Mouse (Mus musculus): ENCODE results near the gene Casc3. TPM values are rescaled to one million over a fixed set of nuclear protein-coding genes. Genes with fewer than 3 reads are reported as not detected.

Gene Casc3
- polyA plus RNA-seq, 1 experiment from 2014 or later = 50.2 TPM

DNA sequence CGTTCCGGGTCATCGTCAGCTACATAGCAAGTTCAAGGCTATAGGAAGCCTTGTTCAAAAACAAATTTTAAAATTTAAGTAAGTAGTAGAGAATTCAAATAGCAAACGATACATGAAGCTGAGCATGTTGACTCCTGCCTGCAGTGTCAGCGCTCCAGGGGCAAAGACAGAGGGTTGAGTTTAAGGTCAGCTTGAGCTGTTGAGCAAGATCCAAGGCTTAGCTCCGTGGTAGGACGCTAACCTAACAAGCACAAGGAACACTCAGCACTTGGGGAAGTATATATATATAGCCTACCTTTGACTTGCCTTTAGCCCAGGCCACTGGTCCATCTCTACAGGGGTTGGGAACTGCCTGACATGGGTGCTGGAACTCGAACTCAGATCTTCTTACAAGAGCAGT is 65.2 kb downstream of the Casc3 start:
- no peak overlapping the region for H3K4me3 ChIP-seq
- H3K4me2 ChIP-seq = no peak overlapping the region
- no peak for ATAC-seq (ENCODE audit: low FRiP score)
- WGBS = 96% methylated on average over 8 of the region's 8 CpGs
- H3K9me3 ChIP-seq = no peaks in the 10 kb centered on the region
- peaks cover 50% of the 10 kb centered on the region for H3K36me3 ChIP-seq
- H3K4me1 ChIP-seq (replicated peaks) = peaks cover 32% of the 10 kb centered on the region
- H3K27ac ChIP-seq = no peak overlapping the region
- no peaks in the 10 kb centered on the region for H3K27me3 ChIP-seq
- no peak overlapping the region for H3K9ac ChIP-seq

DNA sequence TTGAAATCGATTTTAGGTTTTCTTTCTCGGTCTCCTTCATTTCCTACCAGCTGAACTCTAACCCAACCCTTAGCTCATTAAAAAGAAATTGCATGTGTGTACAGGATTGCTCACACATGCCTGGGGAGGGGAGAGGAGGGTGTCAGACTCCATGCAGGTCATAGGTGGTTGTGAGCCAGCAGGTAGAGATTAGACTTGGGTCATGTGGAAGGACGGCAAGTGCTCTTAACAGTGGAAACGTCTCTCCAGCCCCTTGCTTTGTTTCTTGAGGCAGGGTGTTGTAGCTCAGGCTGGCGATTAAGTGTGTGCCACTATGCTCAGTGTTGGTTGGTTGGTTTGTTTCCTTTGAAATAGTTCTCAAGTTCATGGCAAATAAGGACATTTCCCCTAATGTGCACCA is 66.1 kb downstream of the Casc3 start:
- Histone ChIP-seq H3K36me3 (peaks cover 56% of the 10 kb centered on the region), H3K4me2 (no peak overlapping the region), H3K27ac (no peak overlapping the region), H3K9me3 (no peaks in the 10 kb centered on the region), H3K4me3 (no peak overlapping the region), H3K4me1 (replicated peaks) (peaks cover 31% of the 10 kb centered on the region), H3K27me3 (no peaks in the 10 kb centered on the region), H3K9ac (no peak overlapping the region)
- no peak for ATAC-seq (ENCODE audit: low FRiP score)
- 84% methylated on average over 5 of the region's 5 CpGs for WGBS

DNA sequence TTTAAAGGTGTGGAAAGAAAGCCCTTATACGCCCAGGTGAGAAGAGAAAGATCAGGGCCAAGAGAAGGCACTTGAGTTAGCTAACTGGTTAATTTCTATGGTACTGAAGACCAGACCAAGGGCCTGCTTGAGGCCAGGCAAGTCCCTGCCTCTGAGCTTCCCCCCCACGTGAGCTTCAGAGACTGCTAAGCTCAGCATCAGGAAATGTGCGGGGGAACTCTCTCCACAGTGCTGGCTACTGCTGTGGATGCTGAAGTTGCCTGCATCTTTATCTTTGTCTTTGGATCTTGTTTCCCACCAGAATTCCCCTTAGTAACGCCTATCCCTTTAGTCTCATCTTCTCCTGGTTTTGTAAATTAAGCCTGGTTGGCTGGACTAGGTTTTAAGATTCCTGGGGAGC is 66.7 kb downstream of the Casc3 start:
- Histone ChIP-seq H3K4me1 (replicated peaks) (peaks cover 25% of the 10 kb centered on the region), H3K9ac (no peak overlapping the region), H3K27me3 (no peaks in the 10 kb centered on the region), H3K4me3 (no peak overlapping the region), H3K9me3 (no peaks in the 10 kb centered on the region), H3K4me2 (no peak overlapping the region), H3K36me3 (peaks cover 56% of the 10 kb centered on the region), H3K27ac (no peak overlapping the region)
- 70% methylated on average over 4 of the region's 4 CpGs for whole genome bisulfite sequencing
- no peak for ATAC-seq (ENCODE audit: low FRiP score)

DNA sequence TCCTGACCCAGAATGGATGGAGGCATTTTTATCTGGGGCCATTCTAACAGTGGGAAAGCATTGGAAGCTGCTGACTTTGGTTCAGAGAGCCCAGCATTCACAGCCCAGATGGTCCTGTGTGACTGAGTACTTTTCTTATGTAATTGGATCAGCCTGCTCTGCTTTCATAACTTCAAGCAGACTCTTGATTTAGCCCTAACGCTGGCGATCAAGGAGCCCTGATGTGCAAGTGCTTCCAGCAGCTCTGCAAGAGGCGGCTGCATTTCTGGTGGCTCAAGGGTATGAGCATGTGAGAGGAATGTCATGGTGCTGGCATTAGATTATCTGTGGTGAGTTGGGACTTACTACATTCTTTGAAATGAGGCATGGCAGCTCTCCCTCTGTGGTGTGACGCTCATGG is 67.3 kb downstream of the Casc3 start:
- no peak for ATAC-seq (ENCODE audit: low FRiP score)
- H3K27ac ChIP-seq = no peak overlapping the region
- WGBS = 57% methylated on average over 4 of the region's 4 CpGs

DNA sequence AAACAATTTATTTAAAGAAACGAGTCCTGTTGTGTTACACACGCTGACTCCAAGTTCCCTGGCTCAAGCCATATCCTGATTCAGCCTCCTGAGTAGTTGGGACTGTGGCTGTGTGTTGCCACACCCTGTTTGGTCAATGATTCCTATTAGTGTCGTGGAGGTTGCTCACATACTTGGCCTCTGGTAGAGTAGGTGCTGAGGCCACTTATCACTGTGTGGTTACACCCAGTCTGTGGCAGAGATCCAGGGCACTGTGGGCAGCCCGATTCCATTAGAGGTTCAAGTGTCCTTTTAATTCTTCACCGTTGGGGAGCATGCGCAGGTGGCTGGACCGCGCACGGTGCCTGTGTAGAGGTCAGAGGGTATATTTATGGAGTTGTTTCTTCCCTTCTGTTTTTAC is 69.2 kb downstream of the Casc3 start:
- WGBS = 94% methylated on average over 9 of the region's 9 CpGs
- ATAC-seq (ENCODE audit: low FRiP score) = no peak

More for the DNA sequence above, 67.3 kb downstream of the Casc3 start:
- Histone ChIP-seq H3K4me2 (no peak overlapping the region), H3K9me3 (no peaks in the 10 kb centered on the region), H3K36me3 (peaks cover 50% of the 10 kb centered on the region), H3K27me3 (no peaks in the 10 kb centered on the region), H3K4me1 (replicated peaks) (peaks cover 20% of the 10 kb centered on the region), H3K4me3 (no peak overlapping the region), H3K9ac (no peak overlapping the region)

DNA sequence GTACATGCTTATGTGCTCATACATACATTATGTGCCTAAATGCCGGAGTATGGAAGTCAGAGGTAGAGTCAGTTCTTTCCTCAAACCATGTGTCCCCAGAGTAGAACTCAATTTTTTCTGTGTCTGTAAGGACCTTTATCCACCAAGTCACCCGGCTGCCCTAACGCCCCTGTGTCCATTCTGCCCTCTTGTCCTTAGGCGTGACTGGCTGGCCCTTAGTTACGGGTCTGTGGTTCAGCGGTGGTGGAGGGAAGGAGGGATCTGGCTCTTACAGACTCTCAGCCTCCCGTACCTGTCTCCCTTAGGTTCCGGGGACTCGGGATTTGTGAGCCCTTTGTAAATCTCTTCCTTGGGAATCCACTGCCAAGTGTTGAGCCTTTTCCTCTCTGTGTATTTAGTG is 72.3 kb downstream of the Casc3 start:
- WGBS = 73% methylated on average over 9 of the region's 9 CpGs
- peaks cover 31% of the 10 kb centered on the region for H3K36me3 ChIP-seq
- no peaks in the 10 kb centered on the region for H3K9me3 ChIP-seq
- H3K4me3 ChIP-seq = no peak overlapping the region
- no peak overlapping the region for H3K9ac ChIP-seq
- no peaks in the 10 kb centered on the region for H3K27me3 ChIP-seq
- no peak for ATAC-seq (ENCODE audit: low FRiP score)
- H3K4me2 ChIP-seq = no peak overlapping the region
- H3K4me1 ChIP-seq (replicated peaks) = no peaks in the 10 kb centered on the region; the same call in 1 of the 2 replicates
- H3K27ac ChIP-seq = no peak overlapping the region

More for the DNA sequence above, 69.2 kb downstream of the Casc3 start:
- Histone ChIP-seq H3K27me3 (no peaks in the 10 kb centered on the region), H3K4me3 (no peak overlapping the region), H3K4me1 (replicated peaks) (peaks cover 8% of the 10 kb centered on the region; the same call in 1 of the 2 replicates), H3K27ac (no peak overlapping the region), H3K9ac (no peak overlapping the region), H3K4me2 (no peak overlapping the region), H3K36me3 (peaks cover 36% of the 10 kb centered on the region), H3K9me3 (no peaks in the 10 kb centered on the region)

Other genes starting within 250 kb of the Casc3 start
- gene Ormdl3, start 217.5 kb upstream of the Casc3 start, polyA plus RNA-seq (2015; fragmentation: Nextera tagmentation; extraction: Ambion mirVana) = 91.1 and 91.8 TPM in 2 replicates
- gene Lrrc3c, start 206.6 kb upstream of the Casc3 start, polyA plus RNA-seq (2015; fragmentation: Nextera tagmentation; extraction: Ambion mirVana) = not detected in 2 replicates
- 0.82 and 1.2 TPM in 2 replicates for gene Gm12355, start 179.2 kb upstream of the Casc3 start, polyA plus RNA-seq (2015; fragmentation: Nextera tagmentation; extraction: Ambion mirVana)
- gene Gsdma3, start 178.5 kb upstream of the Casc3 start, polyA plus RNA-seq (2015; fragmentation: Nextera tagmentation; extraction: Ambion mirVana) = not detected in 2 replicates
- gene Gsdma2, start 158.1 kb upstream of the Casc3 start, polyA plus RNA-seq (2015; fragmentation: Nextera tagmentation; extraction: Ambion mirVana) = 0.17 TPM in 1 of 2 replicates, not detected in the other
- 0.05 TPM in 1 of 2 replicates, not detected in the other for gene Gsdma, start 140.6 kb upstream of the Casc3 start, polyA plus RNA-seq (2015; fragmentation: Nextera tagmentation; extraction: Ambion mirVana)
- gene Psmd3, start 122.4 kb upstream of the Casc3 start, polyA plus RNA-seq (2015; fragmentation: Nextera tagmentation; extraction: Ambion mirVana) = 176 and 182 TPM in 2 replicates
- gene Csf3, start 103.6 kb upstream of the Casc3 start, polyA plus RNA-seq (2015; fragmentation: Nextera tagmentation; extraction: Ambion mirVana) = not detected in 2 replicates
- 72.4 and 75.2 TPM in 2 replicates for gene Med24, start 75.5 kb upstream of the Casc3 start, polyA plus RNA-seq (2015; fragmentation: Nextera tagmentation; extraction: Ambion mirVana)
- 117 and 122 TPM in 2 replicates for gene Thra, start 64.3 kb upstream of the Casc3 start, polyA plus RNA-seq (2015; fragmentation: Nextera tagmentation; extraction: Ambion mirVana)
- gene Nr1d1, start 29.6 kb upstream of the Casc3 start, polyA plus RNA-seq (2015; fragmentation: Nextera tagmentation; extraction: Ambion mirVana) = 1.9 and 2.4 TPM in 2 replicates
- gene Msl1, start 9.4 kb upstream of the Casc3 start, polyA plus RNA-seq (2015; fragmentation: Nextera tagmentation; extraction: Ambion mirVana) = 31.5 and 33.0 TPM in 2 replicates
- 6.2 and 7.0 TPM in 2 replicates for gene Rapgefl1, start 31.9 kb downstream of the Casc3 start, polyA plus RNA-seq (2015; fragmentation: Nextera tagmentation; extraction: Ambion mirVana)
- gene Wipf2, start 58.7 kb downstream of the Casc3 start, polyA plus RNA-seq (2015; fragmentation: Nextera tagmentation; extraction: Ambion mirVana) = 5.0 TPM in 2 replicates
- gene Cdc6, start 102.9 kb downstream of the Casc3 start, polyA plus RNA-seq (2015; fragmentation: Nextera tagmentation; extraction: Ambion mirVana) = 5.9 and 6.0 TPM in 2 replicates
- 17.1 and 20.3 TPM in 2 replicates for gene Rara, start 122.9 kb downstream of the Casc3 start, polyA plus RNA-seq (2015; fragmentation: Nextera tagmentation; extraction: Ambion mirVana)
- gene Gjd3, start 178.1 kb downstream of the Casc3 start, polyA plus RNA-seq (2015; fragmentation: Nextera tagmentation; extraction: Ambion mirVana) = 1.5 and 1.6 TPM in 2 replicates
- gene Top2a, start 219.3 kb downstream of the Casc3 start, polyA plus RNA-seq (2015; fragmentation: Nextera tagmentation; extraction: Ambion mirVana) = 55.7 and 62.2 TPM in 2 replicates
- 194 and 196 TPM in 2 replicates for gene Igfbp4, start 236.3 kb downstream of the Casc3 start, polyA plus RNA-seq (2015; fragmentation: Nextera tagmentation; extraction: Ambion mirVana)